Mouse (Mus musculus): Measurements from ENCODE around the gene Ppp1r11.
"Not testable (repeated sequence)": the region's sequence is repeated elsewhere in the genome, so short reads cannot be mapped to it uniquely, and the experiment has no call there.

The Ppp1r11 gene

GRCm38 (mm10) chr17:36950981-36951947 lies at the start of gene Ppp1r11:
Gene Ppp1r11, minus strand, starts transcription at chr17:36951741.
- DNase-seq (ENCODE audit: low read depth, low spot score), result peak; percentile 98

GRCm38 (mm10) chr17:37000863-37001262 lies 49.3 kb upstream of the Ppp1r11 start, which contains the start of gene Zfp57:
Gene Zfp57, plus strand, starts transcription at chr17:37001163.
- no peak for DNase-seq (ENCODE audit: low read depth, low spot score)

GRCm38 (mm10) chr17:36998477-36998876 lies 46.9 kb upstream of the Ppp1r11 start:
- no peak for DNase-seq (ENCODE audit: low read depth, low spot score)

GRCm38 (mm10) chr17:36997033-36997735 lies 45.6 kb upstream of the Ppp1r11 start:
- peak; percentile 81 for DNase-seq (ENCODE audit: low read depth, low spot score)

DNA sequence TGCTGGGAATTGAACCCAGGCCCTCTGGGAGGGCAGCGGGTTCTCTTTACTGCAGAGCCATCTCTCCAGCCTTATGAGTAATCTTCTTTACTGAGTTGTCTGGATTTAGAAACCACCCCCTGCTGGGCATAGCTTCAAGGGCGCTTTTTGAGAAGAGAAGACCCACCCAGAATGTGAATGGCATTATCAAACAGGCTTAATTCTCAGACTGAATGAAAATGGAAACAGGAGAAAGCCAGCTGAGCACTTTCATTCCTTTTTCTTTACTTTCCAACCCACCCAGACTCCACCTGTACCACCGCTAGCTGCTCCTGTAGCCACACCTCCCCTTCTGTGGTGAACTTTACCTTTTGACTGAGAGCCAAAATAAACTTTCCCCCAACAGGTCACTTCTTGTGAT lies 43.9 kb upstream of the Ppp1r11 start:
- no peak for DNase-seq (ENCODE audit: low read depth, low spot score)

DNA sequence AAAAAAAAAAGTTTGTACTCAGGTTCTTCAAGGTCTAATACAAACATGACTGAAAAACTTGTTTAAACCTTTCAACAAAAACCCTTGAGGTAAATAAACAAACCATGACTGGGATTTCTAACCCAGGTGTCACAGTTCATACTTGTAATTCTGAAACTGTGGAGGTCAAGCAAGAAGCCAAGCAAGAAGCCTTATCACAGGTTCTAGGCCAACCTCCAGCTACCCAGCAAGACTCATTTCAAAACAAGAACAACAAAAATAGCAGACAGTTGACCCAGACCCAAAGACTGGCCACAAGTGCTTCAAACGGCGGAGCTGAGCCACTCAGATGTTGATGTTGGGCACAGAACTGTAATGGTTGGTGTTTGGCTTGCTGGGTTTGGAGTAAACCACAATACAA lies 43.0 kb upstream of the Ppp1r11 start:
- no peak for DNase-seq (ENCODE audit: low read depth, low spot score)

DNA sequence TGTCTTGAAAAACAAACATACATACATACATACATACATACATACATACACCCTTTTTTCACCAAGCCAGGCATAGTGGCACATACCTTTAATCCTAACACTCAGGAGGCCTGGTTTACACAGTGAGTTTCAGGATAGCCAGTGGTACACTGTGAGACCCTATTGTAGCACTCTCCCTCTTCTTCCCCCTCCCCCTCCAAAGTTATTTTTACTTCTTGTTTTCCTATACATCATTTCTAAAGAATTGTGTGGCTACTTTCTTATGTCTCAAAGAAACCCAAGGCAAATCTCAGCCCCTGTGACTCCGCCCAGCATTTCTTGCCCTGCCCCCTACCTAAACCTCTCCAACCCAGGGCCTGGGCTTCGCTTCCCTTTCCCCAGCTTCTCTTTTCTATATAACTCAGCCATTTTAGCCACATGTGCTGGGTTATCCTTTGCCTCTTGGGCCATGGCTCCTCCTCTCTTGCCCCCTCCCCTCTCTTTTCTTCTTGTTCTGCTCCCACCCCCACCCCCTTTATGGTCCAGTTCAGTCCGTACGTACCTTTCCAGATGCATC lies 42.3 kb upstream of the Ppp1r11 start:
- DNase-seq (ENCODE audit: low read depth, low spot score), result no peak

DNA sequence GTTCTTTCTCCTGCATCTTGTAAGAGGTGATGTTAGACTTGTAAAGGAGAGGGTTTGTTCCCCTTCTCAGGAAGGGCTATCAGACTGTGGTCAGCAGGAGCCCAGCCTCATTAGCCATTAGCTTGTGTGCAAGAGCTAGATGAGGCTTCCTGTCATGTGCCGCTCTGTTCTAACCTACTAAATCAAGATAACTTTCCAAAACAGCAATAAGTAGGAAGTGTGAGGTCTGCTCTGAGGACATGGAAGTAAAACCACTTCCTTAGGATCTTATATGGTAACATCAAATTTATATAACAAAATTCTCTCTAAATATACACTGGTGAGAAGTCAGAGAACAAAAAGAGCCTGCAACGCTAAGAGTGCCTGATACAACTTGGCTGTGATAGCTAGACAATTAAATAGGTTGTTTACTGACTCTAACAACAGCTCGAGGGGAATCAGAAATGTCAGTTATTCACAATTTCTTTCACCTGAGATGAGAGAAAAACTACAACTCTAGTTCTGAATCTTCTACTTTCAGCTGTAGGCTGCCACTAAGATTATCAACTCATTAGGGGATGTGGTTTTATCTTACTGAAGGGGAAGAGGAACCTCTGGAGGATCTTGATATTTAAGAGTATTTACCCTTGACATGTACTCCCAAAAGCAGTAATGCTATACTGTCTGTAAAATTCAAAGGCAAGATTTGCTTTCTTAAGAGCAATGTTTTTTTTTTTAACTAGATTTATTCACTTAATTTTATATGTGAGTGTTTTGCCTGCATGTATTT lies 41.0 kb upstream of the Ppp1r11 start:
- DNase-seq (ENCODE audit: low read depth, low spot score), result peak; percentile 32

- not testable (repeated sequence) for DNase-seq (ENCODE audit: low read depth, low spot score)
Observed at GRCm38 (mm10) chr17:36990630-36991029, 39.1 kb upstream of the Ppp1r11 start.

- no peak for DNase-seq (ENCODE audit: low read depth, low spot score)
Observed at GRCm38 (mm10) chr17:36989437-36989836, 37.9 kb upstream of the Ppp1r11 start, which contains the start of gene H2-M5. Gene H2-M5, minus strand, starts transcription at chr17:36989537.

- DNase-seq (ENCODE audit: low read depth, low spot score), result no peak
Observed at GRCm38 (mm10) chr17:36988475-36988874, 36.9 kb upstream of the Ppp1r11 start.

DNA sequence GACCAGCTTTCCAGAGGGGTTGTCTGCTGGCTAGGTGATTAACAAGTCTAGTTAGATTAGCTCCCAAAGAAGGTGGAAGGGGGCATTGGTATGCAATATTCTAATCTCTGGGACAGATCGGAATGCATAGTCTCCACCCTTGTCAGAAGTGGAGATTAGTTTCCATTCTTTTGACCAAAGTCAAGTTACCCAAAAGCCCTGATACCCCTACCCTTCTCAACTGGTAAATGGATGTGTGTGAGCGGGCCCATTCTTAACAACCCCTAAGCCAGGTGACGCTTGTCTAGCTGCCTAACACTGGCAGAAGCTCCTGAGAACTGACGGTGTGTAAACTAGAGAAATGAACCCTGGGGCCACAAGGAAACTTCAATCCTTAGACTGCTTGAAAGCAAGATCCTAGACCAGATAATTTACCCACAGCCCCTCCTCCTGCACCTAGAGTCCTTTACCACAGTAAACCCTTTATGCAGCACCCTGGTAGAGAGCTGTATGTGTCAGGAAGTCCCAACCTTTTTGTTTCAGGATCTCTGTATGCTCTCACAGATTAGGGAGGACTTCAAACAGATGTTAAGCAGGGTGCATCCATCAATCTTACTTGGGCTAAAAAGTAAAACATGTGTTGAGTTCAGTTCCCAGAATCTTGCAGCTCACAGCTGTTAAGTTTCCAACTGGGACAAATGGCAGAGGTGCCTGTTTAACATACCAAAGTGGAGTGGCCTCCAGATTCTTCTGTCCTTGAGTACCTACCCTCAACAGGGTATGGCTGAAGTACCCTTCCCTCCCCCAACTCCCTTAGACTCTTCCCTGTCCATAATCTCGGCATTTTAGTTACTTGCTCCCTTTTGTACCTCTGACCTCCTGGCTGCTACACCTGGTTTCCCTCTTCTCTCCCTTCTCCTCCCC lies 31.0 kb upstream of the Ppp1r11 start:
- DNase-seq (ENCODE audit: low read depth, low spot score), result peak; percentile 22

DNA sequence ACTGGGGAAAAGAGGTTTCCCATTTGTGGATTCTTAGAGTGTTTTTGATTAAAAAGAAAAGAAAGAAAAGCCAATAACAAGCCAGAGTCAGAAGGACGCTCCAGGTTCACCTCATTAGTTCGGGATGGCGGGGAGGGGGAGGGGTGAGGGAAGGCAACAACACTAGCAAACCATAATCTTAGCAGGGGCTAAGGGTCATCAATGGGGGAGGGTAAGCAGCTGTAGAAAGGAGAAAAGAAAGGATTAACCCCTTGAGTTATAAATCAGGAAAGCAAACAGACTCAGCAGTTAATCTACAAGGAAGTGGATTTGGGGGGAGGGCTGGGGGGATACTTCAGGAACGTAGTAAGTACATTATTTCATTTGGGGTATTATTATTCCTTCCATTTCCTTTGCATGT lies 30.3 kb upstream of the Ppp1r11 start:
- DNase-seq (ENCODE audit: low read depth, low spot score), result no peak

- no peak for DNase-seq (ENCODE audit: low read depth, low spot score)
Observed at GRCm38 (mm10) chr17:36981221-36981813, 29.8 kb upstream of the Ppp1r11 start, which contains the start of gene 2410137M14Rik. Gene 2410137M14Rik, minus strand, starts transcription at chr17:36981237.

- DNase-seq (ENCODE audit: low read depth, low spot score), result no peak
Observed at GRCm38 (mm10) chr17:36973271-36973787, 21.8 kb upstream of the Ppp1r11 start.

DNA sequence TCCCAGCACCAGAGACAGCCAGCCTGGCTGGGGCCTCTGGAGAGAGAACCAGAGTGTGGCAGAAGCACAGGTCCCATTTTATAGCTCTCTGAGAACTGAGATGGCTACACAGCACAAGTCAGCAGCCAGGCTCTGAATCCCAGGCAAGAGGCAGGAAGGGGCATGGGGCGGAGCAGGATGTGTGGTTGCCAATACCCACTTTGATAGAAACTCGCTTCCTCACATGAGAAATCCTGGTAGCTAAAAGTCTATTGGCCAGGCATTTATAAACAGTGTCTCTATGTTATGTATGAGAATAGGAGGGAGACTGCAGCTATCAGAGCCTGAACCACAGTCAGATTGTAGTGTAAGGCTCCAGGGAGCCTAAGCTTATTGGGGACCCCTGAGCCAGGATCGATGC lies 21.2 kb upstream of the Ppp1r11 start:
- DNase-seq (ENCODE audit: low read depth, low spot score), result peak; percentile 50

DNA sequence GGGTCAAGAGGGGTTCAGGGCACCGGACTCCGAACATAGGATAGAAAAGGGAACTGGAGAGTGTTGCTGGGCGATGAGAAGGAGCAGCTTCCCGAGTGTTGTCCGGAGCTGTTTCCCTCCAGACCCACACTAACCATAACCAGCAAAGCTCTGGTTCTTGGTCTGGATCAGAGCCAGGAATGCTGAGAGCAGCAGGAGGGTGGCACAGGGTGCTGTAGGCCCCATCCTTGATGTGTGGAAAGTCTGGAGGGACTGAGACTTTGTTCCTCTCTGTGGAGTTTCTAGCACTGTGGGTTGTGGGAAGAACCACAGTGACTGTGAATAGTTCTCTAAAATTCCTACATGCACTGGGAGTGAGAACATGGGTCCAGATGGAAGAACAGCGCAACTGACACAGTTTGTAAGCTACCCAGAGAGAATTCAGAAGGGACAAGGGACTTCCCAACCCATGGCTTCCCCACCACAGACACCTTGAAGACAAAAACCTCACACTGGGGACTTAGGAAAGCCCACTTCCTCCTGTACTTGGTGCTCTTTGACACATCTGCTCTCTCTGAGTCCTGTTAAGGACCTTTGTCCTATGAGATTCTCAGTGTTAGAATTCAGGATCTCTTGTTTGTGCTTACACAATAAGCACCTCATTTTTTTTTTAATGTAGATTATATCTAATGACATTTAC lies 19.8 kb upstream of the Ppp1r11 start:
- DNase-seq (ENCODE audit: low read depth, low spot score), result no peak

- no peak for DNase-seq (ENCODE audit: low read depth, low spot score)
Observed at GRCm38 (mm10) chr17:36970316-36970890, 18.9 kb upstream of the Ppp1r11 start.

- no peak for DNase-seq (ENCODE audit: low read depth, low spot score)
Observed at GRCm38 (mm10) chr17:36966875-36967274, 15.3 kb upstream of the Ppp1r11 start.

Data from CD4-positive, CD25-positive, alpha-beta regulatory T cell, adult 2 months (primary cell).